Mouse (Mus musculus) liver, embryonic 16.5 days (tissue): Measurements from ENCODE around the gene Slc8a3. TPM values are rescaled to one million over a fixed set of nuclear protein-coding genes. Genes with fewer than 3 reads are reported as not detected.

ENCODE experiments used
- ATAC-seq: fragments of 200-750 bp; cut with Nextera tagmentation; 2 replicates; pipeline ENCODE4 v1.8.0; 2017; ENCODE audit warnings: low read depth, mild to moderate bottlenecking, moderate number of reproducible peaks, moderate library complexity
- H3K27ac ChIP-seq: fragments of 300-500 bp; sonication (generic); 2 replicates; pipeline ENCODE4 v1.5.1; 2014; ENCODE audit warnings: mild to moderate bottlenecking, low read length
- H3K27me3 ChIP-seq: fragments of 300-500 bp; sonication (generic); 2 replicates; pipeline ENCODE4 v1.6.1; 2014; ENCODE audit warnings: low read depth, low read length, mixed read lengths; ENCODE audit not compliant: control insufficient read depth, insufficient read depth
- H3K36me3 ChIP-seq: fragments of 300-500 bp; sonication (generic); 2 replicates; pipeline ENCODE4 v1.6.1; 2014; ENCODE audit warnings: mild to moderate bottlenecking; ENCODE audit not compliant: control insufficient read depth, insufficient read depth
- H3K4me1 ChIP-seq: fragments of 300-500 bp; sonication (generic); 2 replicates; pipeline ENCODE4 v1.6.1; 2014; ENCODE audit warnings: low read depth, low read length, mixed read lengths; ENCODE audit not compliant: control insufficient read depth
- H3K4me2 ChIP-seq: fragments of 300-500 bp; sonication (generic); 2 replicates; pipeline ENCODE4 v1.6.1; 2014; ENCODE audit warnings: low read depth, low read length, mixed read lengths
- H3K4me3 ChIP-seq: fragments of 300-500 bp; sonication (generic); 2 replicates; pipeline ENCODE4 v1.5.1; 2014; ENCODE audit warnings: low read depth, mild to moderate bottlenecking, low read length
- H3K9ac ChIP-seq: fragments of 300-500 bp; sonication (generic); 2 replicates; pipeline ENCODE4 v1.6.1; 2014; ENCODE audit warnings: low read depth, low read length
- H3K9me3 ChIP-seq: fragments of 300-500 bp; sonication (generic); replicated peaks from 2 replicates; pipeline ENCODE4 v1.6.1; 2016; ENCODE audit warnings: low read length; ENCODE audit not compliant: control insufficient read depth
- WGBS: fragments of 180-500 bp; shearing (Covaris S2); extraction: QIAGEN DNeasy Blood & Tissue Kit; methylation state at CpG from one replicate; pipeline ENCODE4 v1.1.7; 2014; ENCODE audit not compliant: insufficient replicate concordance; 5-methylcytosine and 5-hydroxymethylcytosine counted together
- microRNA-seq: library from miRNA; unstranded; fragments of <30 nt; microRNA quantifications from one replicate; pipeline ENCODE4, GENCODE M21; 2016
- polyA plus RNA-seq: library from polyadenylated mRNA; unstranded; fragments of >200 nt; fragmentation: Nextera tagmentation; extraction: Ambion mirVana; gene quantifications from 2 replicates; pipeline ENCODE4 v1.2.1, GENCODE M21; 2015

Slc8a3 gene
- polyA plus RNA-seq, 1 experiment from 2014 or later, result 0.04 TPM

DNA sequence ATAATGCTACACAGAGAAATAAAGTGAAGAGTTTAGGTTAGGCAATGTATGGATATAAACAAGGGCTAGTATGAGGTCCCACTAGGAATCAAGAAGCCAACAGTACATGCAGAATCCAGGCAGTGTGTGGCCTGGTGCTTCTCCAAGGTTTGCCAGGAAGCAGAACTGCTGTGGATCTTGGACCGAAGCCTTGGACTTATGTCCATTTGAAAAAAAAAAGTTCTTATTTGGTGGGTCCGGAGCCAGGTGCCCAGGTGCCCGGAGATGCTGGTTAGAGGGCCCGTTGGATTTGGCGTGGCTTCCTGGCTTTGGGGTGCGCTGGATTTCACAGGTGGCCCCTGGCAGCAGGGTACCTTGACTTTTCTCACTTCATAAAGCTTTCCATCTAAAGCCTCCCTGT, 185.0 kb downstream of the Slc8a3 start:
- Histone ChIP-seq H3K9me3 (no peaks in the 10 kb centered on the region), H3K4me3 (no peak overlapping the region), H3K9ac (no peak overlapping the region), H3K27me3 (no peaks in the 10 kb centered on the region), H3K4me2 (no peak overlapping the region), H3K4me1 (no peaks in the 10 kb centered on the region), H3K27ac (no peak overlapping the region), H3K36me3 (no peaks in the 10 kb centered on the region)
- ATAC-seq, result no peak
- WGBS, result 74% methylated on average over 6 of the region's 6 CpGs

Small RNA genes within 50 kb of the gene (microRNA-seq; reads per million reads assigned to microRNA genes)
- gene Mir3067, result 5.7 reads per million, percentile 19 among the genes with 10 or more reads in this experiment

Other genes with a start within 250 kb of the Slc8a3 start
- gene Gm4787, start 46.3 kb upstream of the Slc8a3 start, polyA plus RNA-seq, result 0.06 and 0.12 TPM in 2 replicates
- gene Adam4, start 88.8 kb upstream of the Slc8a3 start, polyA plus RNA-seq, result 0.09 and 0.24 TPM in 2 replicates
- 59.0 and 65.5 TPM in 2 replicates for gene Cox16, start 151.9 kb upstream of the Slc8a3 start, polyA plus RNA-seq
- gene Gm20498, start 199.7 kb upstream of the Slc8a3 start, polyA plus RNA-seq, result 10.3 and 10.6 TPM in 2 replicates
- 12.7 and 14.2 TPM in 2 replicates for gene Synj2bp, start 199.7 kb upstream of the Slc8a3 start, polyA plus RNA-seq
- not detected in 2 replicates for gene Adam21, start 235.3 kb upstream of the Slc8a3 start, polyA plus RNA-seq